Mouse (Mus musculus): ENCODE data around the gene Gtf3c4.

DNA sequence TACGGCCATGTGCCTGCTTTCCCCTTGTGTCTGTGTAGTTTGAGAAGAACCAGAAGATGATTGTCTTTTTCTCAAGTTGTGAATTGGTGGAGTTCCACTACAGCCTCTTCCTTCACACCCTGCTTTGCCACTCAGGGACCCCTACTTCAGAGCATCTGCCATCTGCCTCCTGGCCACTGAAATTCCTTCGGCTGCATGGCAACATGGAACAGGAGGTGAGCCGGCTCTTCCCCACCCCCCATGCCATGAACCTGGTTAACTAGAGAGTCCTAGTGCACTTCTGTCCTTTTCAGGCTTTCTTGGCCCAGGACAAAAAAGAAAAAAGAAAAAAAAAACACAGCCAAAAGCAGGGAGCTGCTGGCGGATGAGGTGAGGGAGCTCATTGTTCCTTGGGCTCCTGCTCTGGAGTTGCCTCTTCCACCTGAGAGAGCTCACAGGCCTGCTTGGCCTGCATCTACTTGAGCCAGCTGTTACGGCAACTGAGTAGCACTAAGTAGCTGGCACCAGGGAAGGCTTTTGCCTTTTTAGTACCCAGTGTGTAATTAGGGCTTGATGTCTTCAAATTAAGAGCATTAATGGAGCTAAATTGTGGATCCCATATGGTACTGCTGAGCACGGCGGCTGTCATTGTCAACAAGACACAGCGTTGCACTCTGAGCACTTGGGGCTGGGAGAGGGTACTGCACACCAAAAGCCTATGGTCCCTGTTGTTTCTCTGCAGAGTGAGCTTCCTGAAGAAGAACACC is 20.7 kb upstream of the Gtf3c4 start:
- TF ChIP-seq POLR2A (IDR thresholded peaks at IDR 0.05; ENCODE audit: low read depth, low read length), result no peak
- no peak for TF ChIP-seq CTCF (conservative IDR thresholded peaks at IDR 0.05; ENCODE audit: insufficient read depth, insufficient read length, low read depth, low read length)
